Mouse (Mus musculus) brain, embryonic 14.5 days (tissue): Measurements from ENCODE around the gene Ciao2a.

Experiments used
- CTCF ChIP-seq: fragments of 200-500 bp; IDR thresholded peaks from 2 replicates; pipeline ENCODE4 v1.5.1; 2012; ENCODE audit warnings: inconsistent platforms, mild to moderate bottlenecking, moderate library complexity, borderline replicate concordance; ENCODE audit not compliant: insufficient read depth, insufficient read length; ENCODE audit errors: extremely low read depth
- POLR2A ChIP-seq: fragments of 200-500 bp; IDR thresholded peaks from 2 replicates; pipeline ENCODE4 v1.6.1; 2012; ENCODE audit warnings: mild to moderate bottlenecking, inconsistent platforms, borderline replicate concordance; ENCODE audit not compliant: poor library complexity, insufficient read depth, insufficient read length, severe bottlenecking; ENCODE audit errors: extremely low read depth

- TF ChIP-seq CTCF (no peak), POLR2A (no peak)
Measured at GRCm38 (mm10) chr9:66153594-66153993, 27.2 kb downstream of the Ciao2a start.
